Mouse (Mus musculus) adrenal gland, postnatal 14 days (tissue): ENCODE data around the gene Gosr2. TPM values are rescaled to one million over a fixed set of nuclear protein-coding genes. Genes with fewer than 3 reads are reported as not detected.
A peak's percentile ranks its signal among the peaks of the same experiment; 100 is the strongest.

ENCODE experiments used
- DNase-seq: peaks from one replicate; pipeline ENCODE4 v3.0.0; 2021; ENCODE audit warnings: mixed read lengths
- total RNA-seq: library from RNA; stranded (reverse); gene quantifications from 2 replicates; pipeline ENCODE4 v1.2.3, GENCODE M21; 2021

The Gosr2 gene
- total RNA-seq, 1 experiment from 2014 or later, result 74.8 TPM

DNA sequence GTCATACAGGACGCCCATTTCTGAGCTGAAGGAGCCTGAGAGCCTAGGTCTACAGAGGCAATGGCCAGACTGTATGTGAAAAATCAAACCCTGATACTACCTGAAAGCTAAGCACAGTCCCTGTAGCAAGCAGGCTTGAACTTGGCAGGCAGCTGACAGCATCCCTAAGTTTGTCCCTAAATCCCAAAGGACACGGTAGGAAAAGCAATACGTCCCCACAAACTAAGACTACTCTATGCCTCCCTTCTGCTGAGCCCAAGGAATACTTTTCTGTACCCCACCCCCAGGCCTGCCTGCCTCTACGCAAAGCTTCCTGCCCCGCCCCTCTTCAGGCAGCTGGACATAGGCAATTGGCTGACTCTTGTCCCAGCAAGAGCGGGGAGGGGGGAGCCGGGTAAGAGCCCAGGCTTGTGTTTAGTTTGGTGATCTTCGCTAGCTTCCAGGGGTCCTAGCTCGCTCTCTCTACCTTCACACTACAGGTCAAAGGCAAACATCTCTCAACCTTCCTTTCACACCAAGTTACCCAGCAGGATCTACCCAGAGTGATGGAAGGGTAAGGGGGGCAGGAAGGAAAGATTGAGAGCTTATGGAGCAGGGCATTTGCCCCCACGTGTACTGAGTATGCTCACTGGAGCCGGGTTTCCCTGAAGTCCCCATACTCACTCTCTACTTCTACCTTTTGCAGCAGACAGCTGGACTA, 49.6 kb downstream of the Gosr2 start:
- no peak for DNase-seq

DNA sequence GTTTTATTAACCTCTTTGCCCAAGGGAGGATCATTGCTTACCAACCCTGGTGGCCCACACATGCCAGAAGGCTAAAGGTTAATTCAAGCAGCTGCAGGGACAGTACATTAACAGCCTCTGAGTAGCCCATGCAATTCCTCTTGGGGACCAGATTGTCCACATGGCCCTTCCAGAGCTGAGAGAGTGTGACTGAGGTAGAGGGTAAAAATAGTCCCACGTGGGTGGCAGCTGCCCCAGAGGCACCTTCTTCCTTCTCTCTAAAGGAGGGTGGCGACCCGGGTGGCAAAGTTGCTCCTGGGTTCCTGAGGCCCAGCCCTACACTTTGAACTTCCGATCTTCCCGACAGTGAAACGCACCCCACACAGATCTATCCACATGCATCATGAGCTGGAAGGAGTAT, 51.4 kb downstream of the Gosr2 start:
- no peak for DNase-seq

GRCm38 (mm10) chr11:103645731-103646130, 52.0 kb downstream of the Gosr2 start:
- DNase-seq, result no peak

DNA sequence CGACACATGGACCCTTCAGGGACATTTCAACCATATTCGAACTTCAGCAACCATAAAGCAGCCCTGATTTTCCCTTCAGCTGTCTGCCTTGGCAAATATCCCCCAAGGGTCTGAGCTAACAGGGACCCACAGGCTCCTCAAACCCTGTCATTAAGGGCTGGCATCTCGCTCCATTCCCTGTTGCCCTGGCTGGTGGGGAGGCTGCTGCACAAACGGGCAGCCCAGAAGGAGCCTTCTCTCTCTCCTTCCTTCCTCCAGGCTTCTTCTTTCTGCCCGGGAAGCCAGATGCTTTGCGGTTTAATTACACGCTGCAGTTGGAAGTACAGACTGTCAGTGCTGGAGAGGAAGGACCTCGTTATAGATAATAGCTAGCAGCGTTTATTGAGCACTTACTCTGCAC, 54.5 kb downstream of the Gosr2 start:
- no peak for DNase-seq

DNA sequence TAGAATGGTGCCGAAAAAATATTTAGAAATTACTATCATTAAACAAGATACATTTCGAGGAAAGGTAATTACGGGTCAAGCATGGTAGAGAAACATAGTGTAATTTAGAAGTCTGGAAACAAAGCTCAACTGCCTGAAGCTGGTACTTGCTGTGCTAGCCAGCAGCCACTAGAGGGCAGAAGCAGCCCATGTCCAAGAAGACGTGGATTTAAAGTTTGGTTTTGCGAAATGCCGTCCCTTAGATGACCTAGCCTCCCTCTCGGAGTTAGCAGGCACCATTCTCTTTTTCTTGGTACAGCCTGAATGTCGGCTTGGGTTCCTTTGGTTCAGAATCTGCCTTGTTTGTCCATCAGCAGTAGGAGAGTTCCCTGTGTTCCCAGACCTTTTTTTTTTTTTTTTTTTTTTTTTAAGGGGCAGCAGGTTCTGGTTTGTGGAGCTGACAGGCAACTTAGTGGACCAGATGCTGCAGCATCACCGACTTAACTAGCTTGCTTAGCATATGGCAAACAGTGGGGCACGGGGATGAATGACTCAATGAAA, 58.2 kb downstream of the Gosr2 start:
- DNase-seq, result peak; percentile 76

DNA sequence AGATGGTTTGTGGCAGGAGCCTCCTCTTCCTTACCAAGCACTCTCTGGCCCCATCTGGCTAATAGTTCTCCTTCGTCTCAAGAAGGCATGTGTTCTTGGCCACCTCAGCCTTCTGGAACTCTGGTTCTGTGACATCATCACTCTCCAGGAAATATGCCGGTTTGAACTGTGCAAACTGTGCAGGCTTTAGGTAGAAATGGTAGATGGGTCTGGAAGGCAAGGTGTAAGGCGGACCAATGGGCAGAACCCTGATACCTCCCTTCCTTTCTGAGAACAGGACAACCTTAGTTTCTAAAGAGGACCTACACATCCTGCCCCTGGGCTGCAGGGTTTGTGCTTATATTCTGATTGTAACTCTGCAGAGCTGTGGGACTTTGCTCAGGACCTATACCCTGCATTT, 58.9 kb downstream of the Gosr2 start, which contains the start of gene Lyzl6:
Gene Lyzl6 (minus strand): TSS at position 101 of the 400 bp plus-strand sequence.
- DNase-seq, result no peak

GRCm38 (mm10) chr11:103636261-103636660, 61.4 kb downstream of the Gosr2 start:
- no peak for DNase-seq

DNA sequence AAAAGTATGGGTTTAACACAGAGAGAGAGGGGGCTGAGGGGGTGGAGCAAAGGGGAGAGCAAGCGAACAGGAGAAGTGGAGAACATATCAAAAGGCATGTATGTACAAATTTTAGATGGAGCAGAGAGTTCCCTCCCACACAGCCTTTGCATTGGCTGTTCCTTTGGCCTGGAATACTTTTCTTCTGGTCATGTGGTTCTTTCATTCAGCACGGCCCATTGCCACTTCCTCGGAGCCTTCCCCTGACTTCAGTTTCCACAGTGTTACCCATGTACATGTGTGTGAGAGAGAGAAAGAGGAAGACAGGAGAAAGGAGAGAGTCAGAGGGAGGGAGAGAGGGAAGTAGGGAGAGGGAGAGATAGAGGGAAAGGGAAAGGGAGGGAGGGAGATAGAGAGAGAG, 62.2 kb downstream of the Gosr2 start:
- no peak for DNase-seq

GRCm38 (mm10) chr11:103634806-103635205, 62.9 kb downstream of the Gosr2 start:
- no peak for DNase-seq

- DNase-seq, result no peak
Observed at GRCm38 (mm10) chr11:103627453-103627852, 70.2 kb downstream of the Gosr2 start.

Other genes starting within 250 kb of the Gosr2 start
- gene Lrrc37a, start 193.3 kb downstream of the Gosr2 start, total RNA-seq, result not detected in 2 replicates
- not detected in 2 replicates for gene Gm884, start 76.8 kb downstream of the Gosr2 start, total RNA-seq
- gene Lyzl6, start 59.0 kb downstream of the Gosr2 start, total RNA-seq, result not detected in 2 replicates
- gene Rprml, start 48.3 kb downstream of the Gosr2 start, total RNA-seq, result not detected in 2 replicates
- gene Wnt9b, start 51.9 kb upstream of the Gosr2 start, total RNA-seq, result 0.22 and 0.23 TPM in 2 replicates
- gene Wnt3, start 76.3 kb upstream of the Gosr2 start, total RNA-seq, result 0.15 TPM in 1 of 2 replicates, not detected in the other